31 mouse cellular contexts compared by ENCODE assay signal in the genomic region with DNA sequence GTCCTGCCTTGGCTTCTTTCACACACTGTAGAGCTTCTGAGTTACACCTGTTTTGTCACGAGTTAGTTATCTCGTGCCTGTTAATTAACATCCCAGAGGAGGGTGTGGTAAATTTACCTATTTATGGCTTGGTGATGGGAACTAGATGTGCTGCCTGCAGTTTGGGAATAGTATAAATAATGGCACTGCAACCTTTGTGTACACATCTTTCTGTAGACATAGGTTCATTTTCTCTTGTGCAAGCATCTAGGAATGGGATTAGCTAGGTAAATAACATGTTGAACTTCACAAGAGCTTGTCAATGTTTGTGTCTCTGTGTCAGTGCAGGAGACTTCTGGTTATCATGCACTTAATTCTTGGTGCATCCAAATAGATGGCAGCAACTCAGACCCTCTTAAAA.
"Had no signal": no experiment of that assay in that cellular context is flagged by ENCODE, and none has a peak within 500 bp of the region (broad histone marks: within the 10 kb centered on the region; RNA-seq: fewer than 3 reads in every experiment).

No protein-coding gene starts in this region.

- DNase-seq: left cerebral cortex, postnatal 4 days; liver, embryonic 13.5 days; lung, adult 18-20 months; lung, adult 2 months; lung, embryonic 14.5 days; lung, postnatal 10 days; lung, postnatal 14 days; lung, postnatal 36 days; lung, postnatal 4 days; midbrain, embryonic 14.5 days had no signal

- H3K9ac ChIP-seq: limb, embryonic 12.5 days; limb, embryonic 13.5 days; limb, embryonic 15.5 days; liver, embryonic 12.5 days; liver, embryonic 13.5 days; liver, embryonic 14.5 days; liver, embryonic 15.5 days; lung, embryonic 14.5 days; lung, embryonic 15.5 days; midbrain, embryonic 12.5 days; midbrain, embryonic 13.5 days; midbrain, embryonic 15.5 days; neural tube, embryonic 12.5 days; neural tube, embryonic 13.5 days had no signal

- ATAC-seq: lung, postnatal 0 days; midbrain, embryonic 13.5 days; midbrain, embryonic 15.5 days; midbrain, embryonic 16.5 days had no signal

- H3K27ac ChIP-seq: left cerebral cortex, adult 2 months; limb, embryonic 10.5 days; limb, embryonic 12.5 days; limb, embryonic 13.5 days; limb, embryonic 15.5 days; liver, embryonic 12.5 days; liver, embryonic 13.5 days; liver, embryonic 14.5 days; liver, embryonic 15.5 days; lung, embryonic 15.5 days; macrophage; midbrain, embryonic 10.5 days; midbrain, embryonic 12.5 days; midbrain, embryonic 13.5 days; midbrain, embryonic 15.5 days; neural tube, embryonic 12.5 days; neural tube, embryonic 13.5 days had no signal

- H3K9me3 ChIP-seq: limb, embryonic 10.5 days; limb, embryonic 12.5 days; limb, embryonic 13.5 days; limb, embryonic 15.5 days; liver, embryonic 12.5 days; liver, embryonic 13.5 days; liver, embryonic 15.5 days; lung, embryonic 15.5 days; megakaryocyte, embryonic 14.5 days; midbrain, embryonic 10.5 days; midbrain, embryonic 12.5 days; midbrain, embryonic 13.5 days; midbrain, embryonic 15.5 days; neural tube, embryonic 12.5 days; neural tube, embryonic 13.5 days had no signal

- H3K36me3 ChIP-seq: limb, embryonic 10.5 days; limb, embryonic 12.5 days; limb, embryonic 13.5 days; limb, embryonic 15.5 days; liver, embryonic 12.5 days; liver, embryonic 13.5 days; liver, embryonic 15.5 days; lung, embryonic 15.5 days; midbrain, embryonic 10.5 days; midbrain, embryonic 12.5 days; midbrain, embryonic 13.5 days; midbrain, embryonic 15.5 days; neural tube, embryonic 12.5 days; neural tube, embryonic 13.5 days had no signal

- H3K4me3 ChIP-seq: left cerebral cortex, adult 2 months; limb, embryonic 10.5 days; limb, embryonic 12.5 days; limb, embryonic 13.5 days; limb, embryonic 15.5 days; liver, embryonic 12.5 days; liver, embryonic 13.5 days; liver, embryonic 15.5 days; lung, embryonic 15.5 days; megakaryocyte, embryonic 14.5 days; midbrain, embryonic 10.5 days; midbrain, embryonic 12.5 days; midbrain, embryonic 13.5 days; midbrain, embryonic 15.5 days; myocyte; neural tube, embryonic 12.5 days; neural tube, embryonic 13.5 days had no signal

- H3K4me2 ChIP-seq: limb, embryonic 12.5 days; limb, embryonic 13.5 days; limb, embryonic 15.5 days; liver, embryonic 12.5 days; liver, embryonic 13.5 days; liver, embryonic 15.5 days; lung, embryonic 14.5 days; lung, embryonic 15.5 days; midbrain, embryonic 11.5 days; midbrain, embryonic 12.5 days; midbrain, embryonic 13.5 days; midbrain, embryonic 15.5 days; neural tube, embryonic 12.5 days; neural tube, embryonic 13.5 days had no signal

- H3K4me1 ChIP-seq: lung, embryonic 15.5 days; midbrain, embryonic 12.5 days; neural tube, embryonic 12.5 days; neural tube, embryonic 13.5 days had no signal

- H3K27me3 ChIP-seq: limb, embryonic 12.5 days; limb, embryonic 13.5 days; limb, embryonic 15.5 days; liver, embryonic 12.5 days; liver, embryonic 13.5 days; liver, embryonic 15.5 days; lung, embryonic 15.5 days; megakaryocyte, embryonic 14.5 days; midbrain, embryonic 12.5 days; midbrain, embryonic 13.5 days; midbrain, embryonic 15.5 days; neural tube, embryonic 12.5 days; neural tube, embryonic 13.5 days had no signal
